Mouse (Mus musculus) right cerebral cortex, postnatal 10 days (tissue): ENCODE results near the gene Gps2.

ENCODE experiments used
- DNase-seq, 2 experiments: peaks; one replicate each; pipeline ENCODE4 v3.0.0; 2021; ENCODE audit warnings: low spot score in 2 of 2

The Gps2 gene

DNA sequence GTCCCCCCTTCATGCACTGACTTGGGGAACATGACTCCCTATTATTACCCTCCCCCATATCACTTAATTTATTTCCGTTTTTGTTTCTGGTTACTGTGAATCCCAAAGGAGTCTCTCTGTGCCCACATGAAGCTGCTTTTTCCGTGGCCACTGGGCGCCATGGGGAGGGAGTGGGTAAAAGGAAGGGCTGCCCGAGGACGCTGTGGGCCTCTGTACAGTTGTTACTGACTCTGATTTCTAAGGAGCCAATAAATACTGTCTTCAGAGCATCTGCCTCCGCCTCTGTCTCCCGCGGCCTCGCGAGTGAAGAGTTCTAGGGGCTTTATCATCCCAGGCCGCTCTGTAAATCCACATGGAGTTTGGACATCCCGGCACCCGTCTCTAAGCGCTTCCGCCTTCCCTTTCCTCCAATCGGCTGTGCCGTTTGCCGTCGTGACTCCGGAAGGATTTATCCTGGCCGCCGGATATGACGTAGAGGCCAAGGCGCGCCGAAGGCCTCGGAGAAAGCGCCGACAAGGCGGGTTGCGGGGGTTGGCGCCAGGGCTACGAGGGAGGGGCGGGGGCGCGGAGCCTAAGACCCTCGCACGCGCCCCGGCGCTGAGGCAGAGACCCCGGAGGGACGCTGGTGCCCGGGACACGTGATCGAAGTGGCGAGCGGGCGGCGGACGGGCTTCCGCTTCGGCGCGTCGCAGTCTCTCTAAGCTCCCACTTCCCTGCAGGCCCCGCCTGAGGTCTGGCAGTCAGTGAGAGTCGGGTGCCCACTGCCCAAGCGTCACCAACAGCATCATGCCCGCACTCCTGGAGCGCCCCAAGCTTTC is at the start of gene Gps2:
Gps2 (plus strand) TSS at position 335 of the 818 bp plus-strand sequence.
- peak; percentile 96 for DNase-seq

DNA sequence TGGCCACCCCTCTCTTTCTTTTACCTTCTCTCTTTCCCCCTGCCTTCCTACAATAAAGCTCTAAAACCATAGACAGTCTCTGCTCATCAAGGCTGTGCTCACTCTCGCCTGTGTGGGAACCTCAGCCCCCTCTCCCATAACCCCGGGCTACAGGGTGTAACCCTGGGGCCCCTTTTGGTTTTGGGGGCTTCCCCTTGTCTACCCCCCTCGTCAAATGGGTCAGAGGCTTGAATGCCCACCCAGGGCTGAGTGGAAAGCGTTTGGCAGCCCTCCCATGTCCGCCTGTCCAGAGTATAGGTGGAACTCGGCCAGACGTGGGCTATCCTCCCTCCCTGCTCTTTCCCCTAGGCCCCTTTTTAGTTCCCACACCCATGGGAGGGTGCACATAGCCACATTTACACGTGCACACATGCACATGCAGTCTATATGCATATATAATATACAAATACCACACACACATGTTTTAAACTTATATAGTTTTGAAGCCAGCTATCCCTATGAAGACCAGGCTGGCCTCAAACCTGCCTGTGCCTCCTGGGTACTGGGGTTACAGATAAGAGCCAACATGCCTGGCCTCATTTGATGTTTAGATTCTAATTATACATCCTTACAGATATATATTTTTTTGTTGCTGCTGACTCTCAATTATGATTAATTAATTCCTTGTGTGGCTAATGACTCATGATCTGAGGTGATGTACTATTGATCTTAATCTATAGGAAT is 49.4 kb upstream of the Gps2 start:
- DNase-seq = no peak

- DNase-seq = no peak
Observed at GRCm38 (mm10) chr11:69865561-69865960, 48.1 kb upstream of the Gps2 start.

DNA sequence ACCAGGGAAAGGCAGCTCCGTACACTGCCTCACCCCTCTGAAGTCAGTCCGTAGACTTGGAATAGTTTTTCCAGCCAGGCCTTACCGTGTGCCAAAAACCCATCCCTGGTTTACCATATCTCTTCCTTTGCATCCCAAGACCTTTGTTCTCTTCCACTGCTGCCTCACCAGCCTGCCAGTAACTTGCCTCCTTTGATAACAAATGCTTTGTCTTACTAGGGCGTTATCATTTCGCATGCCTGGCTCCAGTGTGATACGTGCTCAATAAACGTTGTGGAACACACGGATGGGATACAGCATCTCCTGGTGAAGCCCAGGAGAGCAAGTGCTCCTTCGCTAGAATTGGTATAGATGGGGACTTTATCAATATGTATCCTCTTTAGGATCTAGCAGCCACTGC is 46.4 kb upstream of the Gps2 start:
- no peak for DNase-seq

GRCm38 (mm10) chr11:69870289-69871069 is 43.2 kb upstream of the Gps2 start:
- DNase-seq = no peak

DNA sequence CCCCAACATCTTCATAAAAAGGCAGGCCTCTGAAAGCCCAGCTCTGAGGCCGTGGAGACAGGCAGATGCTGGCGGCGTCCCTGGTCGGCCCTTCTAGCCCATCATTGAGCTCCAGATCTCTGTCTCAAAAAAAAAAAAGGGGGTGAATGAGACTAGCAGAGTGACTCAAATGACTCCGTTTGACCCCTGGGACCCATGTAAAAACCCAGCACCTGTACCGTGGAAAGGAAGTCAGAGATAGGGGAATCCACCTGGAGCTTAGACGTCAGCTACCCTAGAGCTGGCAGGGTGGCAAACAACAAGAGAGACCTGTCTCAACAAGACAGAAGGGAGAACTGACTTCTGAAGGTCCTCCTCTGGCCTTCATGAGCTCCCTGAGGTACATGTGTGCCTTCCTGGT is 41.9 kb upstream of the Gps2 start:
- no peak for DNase-seq

DNA sequence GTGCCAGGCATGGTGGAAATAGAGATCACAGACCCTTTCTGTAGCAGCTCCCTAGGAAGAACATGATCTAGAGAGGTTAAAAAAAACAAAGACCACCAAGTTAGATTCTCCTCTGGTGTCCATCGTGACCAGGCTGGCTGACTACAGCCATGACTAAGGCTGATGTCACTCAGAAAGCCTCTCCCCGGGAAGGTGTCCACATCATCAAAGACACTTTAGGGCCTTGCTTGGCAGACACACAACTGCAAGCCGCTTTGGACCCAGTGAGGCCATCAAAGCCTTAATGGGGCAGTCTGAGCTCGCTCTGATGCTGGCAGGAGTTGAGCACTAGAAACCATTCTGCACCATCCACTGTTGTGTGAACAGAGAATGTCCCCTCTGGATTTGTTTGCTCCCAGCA is 41.2 kb upstream of the Gps2 start:
- DNase-seq = no peak

DNA sequence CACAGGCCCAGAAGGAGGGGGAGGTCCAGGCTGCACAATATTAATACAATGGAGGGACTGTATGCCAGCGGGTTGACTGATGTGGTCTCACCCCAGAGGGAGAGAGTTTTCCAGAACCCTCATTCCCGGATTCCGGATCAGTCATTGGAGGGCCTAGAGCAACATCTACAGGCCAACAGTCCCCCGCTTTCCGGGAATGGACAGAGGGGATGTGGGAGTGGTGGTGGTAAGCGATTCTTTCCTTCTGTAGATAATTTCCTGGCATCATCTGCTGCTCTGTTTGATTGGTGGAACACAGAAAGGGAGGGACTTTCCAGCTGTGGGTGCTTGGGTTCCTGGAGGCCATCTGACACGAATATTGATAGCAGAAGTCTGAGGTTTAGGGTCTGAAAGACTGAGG is 37.5 kb upstream of the Gps2 start:
- DNase-seq = no peak

DNA sequence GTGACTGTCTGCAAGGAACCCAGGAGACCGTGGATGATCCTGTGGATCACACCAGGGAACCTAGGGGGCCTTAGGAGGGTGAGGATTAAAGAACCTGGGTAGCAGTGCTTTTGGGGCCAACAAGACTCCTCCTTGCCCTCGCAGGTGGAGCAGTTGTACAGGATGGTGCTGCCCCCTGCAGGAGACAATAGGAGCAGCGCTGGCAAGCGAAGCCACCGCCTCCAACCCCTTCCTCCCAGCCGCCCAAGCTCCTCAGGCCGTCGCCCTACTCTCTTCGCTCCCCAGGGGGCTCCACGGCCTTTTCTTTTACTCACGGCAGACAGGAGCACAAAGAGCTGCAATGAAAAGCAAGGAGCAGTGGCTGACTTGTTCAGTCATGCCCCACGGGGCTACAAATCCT is 36.8 kb upstream of the Gps2 start:
- peak; percentile 79 to 87 for DNase-seq

DNA sequence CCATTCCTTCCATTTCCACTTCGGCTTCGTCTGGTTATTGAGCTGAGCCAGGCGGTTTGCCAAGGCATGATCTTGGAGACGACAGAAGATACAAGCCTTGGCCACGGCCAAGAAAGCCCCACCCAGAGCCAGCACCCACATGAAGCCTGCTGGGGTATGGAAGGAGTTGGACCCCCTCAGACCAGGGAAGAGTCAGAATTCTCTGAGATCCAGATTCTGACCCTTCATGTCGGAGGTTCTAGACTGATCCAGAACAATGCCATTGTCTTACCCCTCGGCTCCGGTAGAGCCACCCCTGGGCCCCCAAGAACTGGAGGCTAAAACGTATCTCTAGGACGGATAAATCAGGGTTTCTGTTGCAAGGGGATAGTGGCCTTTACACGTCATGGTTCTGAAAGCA is 35.8 kb upstream of the Gps2 start, which contains the start of gene Tmem95:
Tmem95 (minus strand) TSS at position 141 of the 400 bp plus-strand sequence.
- DNase-seq = no peak

DNA sequence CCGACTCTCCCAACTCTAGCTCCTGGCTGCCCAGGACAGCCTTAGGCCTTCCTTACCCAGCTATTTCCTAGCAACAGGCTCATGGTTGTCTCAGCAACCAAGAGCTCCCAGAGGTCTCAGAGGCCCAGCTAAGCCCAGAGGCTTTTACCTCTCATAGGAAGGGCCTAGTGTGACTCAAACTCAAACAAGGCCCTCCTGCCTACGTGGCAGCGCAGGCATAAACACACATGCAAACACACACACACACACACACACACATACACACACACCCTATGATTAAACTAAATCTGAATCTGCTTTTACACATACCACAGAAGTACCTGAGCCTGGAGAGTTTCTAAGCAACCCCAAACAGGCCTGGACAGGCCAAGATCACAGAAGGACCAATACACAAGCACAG is 35.3 kb upstream of the Gps2 start:
- no peak for DNase-seq

- no peak for DNase-seq
Observed at GRCm38 (mm10) chr11:69878952-69879351, 34.7 kb upstream of the Gps2 start.

GRCm38 (mm10) chr11:69879711-69880110 is 34.0 kb upstream of the Gps2 start:
- DNase-seq = no peak

DNA sequence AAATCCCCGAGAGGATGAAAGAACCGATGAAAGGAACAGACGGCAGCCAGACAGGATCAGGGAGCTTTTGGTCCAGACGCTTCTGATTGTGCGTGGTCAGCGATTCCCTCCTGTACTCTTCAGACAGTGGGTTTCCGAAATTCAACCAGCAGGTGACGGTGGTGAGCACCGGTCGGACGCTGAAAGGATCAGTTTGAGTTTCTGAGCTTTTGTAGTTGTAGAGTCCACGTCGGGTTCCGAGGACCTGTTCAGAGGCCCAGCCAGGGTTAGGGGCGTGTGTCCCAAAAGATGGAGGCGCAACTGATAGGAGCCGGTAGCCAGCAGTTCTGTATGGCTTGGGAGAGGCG is 33.2 kb upstream of the Gps2 start:
- DNase-seq = peak; percentile 61 to 69

- DNase-seq = peak; percentile 76 to 77
Observed at GRCm38 (mm10) chr11:69880853-69881603, 32.7 kb upstream of the Gps2 start, which contains the start of gene Kctd11. Kctd11 (minus strand) TSS chr11:69881406.

GRCm38 (mm10) chr11:69881787-69882670 is 31.7 kb upstream of the Gps2 start:
- DNase-seq = no peak

GRCm38 (mm10) chr11:69883066-69883465 is 30.6 kb upstream of the Gps2 start:
- no peak for DNase-seq

- DNase-seq = no peak
Observed at GRCm38 (mm10) chr11:69883527-69884151, 30.0 kb upstream of the Gps2 start.

DNA sequence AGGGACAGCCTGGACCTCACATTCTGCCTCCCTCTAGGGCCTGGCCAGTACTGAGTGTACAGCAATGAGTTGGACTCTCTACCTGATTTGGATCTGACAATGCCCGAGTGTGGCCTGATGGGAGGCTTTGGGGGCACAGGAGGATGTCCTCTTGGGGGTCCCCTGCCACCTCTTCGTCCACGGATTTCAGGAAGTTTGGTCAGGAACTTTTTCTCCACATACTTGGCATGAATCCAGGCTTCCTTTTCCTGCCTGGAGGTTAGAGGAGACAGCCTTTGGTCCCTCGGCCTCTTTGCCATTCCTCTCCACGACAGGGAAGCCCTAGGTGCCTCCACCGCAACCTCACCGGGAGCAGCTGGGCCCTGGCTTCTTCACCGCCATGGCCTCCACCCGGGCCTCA is 29.4 kb upstream of the Gps2 start:
- DNase-seq = no peak

DNA sequence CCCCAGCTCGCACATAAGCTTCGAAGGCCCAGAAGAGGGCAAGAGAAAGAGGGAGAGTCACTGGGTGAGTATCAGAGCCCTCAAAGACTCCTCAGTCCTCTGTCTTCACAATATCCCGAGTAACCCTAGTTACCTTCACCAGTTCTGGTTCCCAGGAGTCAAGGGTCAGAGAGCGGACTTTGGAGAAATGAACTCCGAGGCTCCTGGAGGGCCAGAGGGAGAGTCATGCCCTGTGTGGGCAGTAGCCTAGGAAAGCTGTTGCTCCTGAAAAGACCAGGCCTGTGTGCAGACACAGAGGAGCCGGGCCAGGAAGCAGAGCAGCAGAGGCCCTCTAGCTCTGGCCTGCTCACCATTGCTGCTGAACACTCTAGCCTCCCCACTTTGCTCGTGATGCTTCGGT is 29.0 kb upstream of the Gps2 start:
- DNase-seq = no peak
